Mouse (Mus musculus): Measurements from ENCODE around the gene Clca3a1. TPM values are rescaled to one million over a fixed set of nuclear protein-coding genes. Genes with fewer than 3 reads are reported as not detected.

Clca3a1 gene
- total and polyA plus RNA-seq, 3 experiments = 0.76 to 1.0 (median 0.96) TPM

- Histone ChIP-seq H3K79me2 (replicated peaks; ENCODE audit: control insufficient read depth, insufficient read depth, low read length) (no peaks in the 10 kb centered on the region; the same call in 1 of the 2 replicates), H3K4me3 (no peak overlapping the region), H3K27me3 (ENCODE audit: control insufficient read depth, insufficient read depth, low read length) (no peaks in the 10 kb centered on the region), H3K9ac (ENCODE audit: low read depth, low read length) (no peak overlapping the region), H3K36me3 (ENCODE audit: control insufficient read depth, insufficient read depth, low read length) (peaks cover 26% of the 10 kb centered on the region), H3K27ac (no peak overlapping the region; the same call in 1 of the 2 replicates), H3K4me1 (ENCODE audit: control insufficient read depth, insufficient read depth, low read length) (peaks cover 2% of the 10 kb centered on the region)
- TF ChIP-seq EP300 (IDR thresholded peaks at IDR 0.05; ENCODE audit: insufficient read depth, low read depth, low read length) (no peak), POLR2A (IDR thresholded peaks at IDR 0.05; ENCODE audit: insufficient read depth, low read depth, low read length) (no peak), CTCF (IDR thresholded peaks at IDR 0.05) (no peak)
- intact Hi-C loops (cut with DNase I) = no loop called here
- WGBS = 57% methylated on average over 6 of the region's 6 CpGs
- no peak for DNase-seq
Observed at GRCm38 (mm10) chr3:144703959-144704358, 56.8 kb downstream of the Clca3a1 start.

- whole genome bisulfite sequencing = 43% methylated on average over 5 of the region's 5 CpGs
- Histone ChIP-seq H3K4me3 (no peak overlapping the region), H3K4me1 (ENCODE audit: control insufficient read depth, insufficient read depth, low read length) (peaks cover 5% of the 10 kb centered on the region), H3K36me3 (ENCODE audit: control insufficient read depth, insufficient read depth, low read length) (peaks cover 49% of the 10 kb centered on the region), H3K27me3 (ENCODE audit: control insufficient read depth, insufficient read depth, low read length) (no peaks in the 10 kb centered on the region), H3K27ac (no peak overlapping the region; the same call in 1 of the 2 replicates), H3K9ac (ENCODE audit: low read depth, low read length) (no peak overlapping the region), H3K79me2 (replicated peaks; ENCODE audit: control insufficient read depth, insufficient read depth, low read length) (no peaks in the 10 kb centered on the region)
- no peak for TF ChIP-seq POLR2A (IDR thresholded peaks at IDR 0.05; ENCODE audit: insufficient read depth, low read depth, low read length)
- TF ChIP-seq CTCF (IDR thresholded peaks at IDR 0.05) = no peak
- no peak for TF ChIP-seq EP300 (IDR thresholded peaks at IDR 0.05; ENCODE audit: insufficient read depth, low read depth, low read length)
- intact Hi-C loops (cut with DNase I) = no loop called here
- no peak for DNase-seq
Observed at GRCm38 (mm10) chr3:144698790-144699433, 61.9 kb downstream of the Clca3a1 start.

DNA sequence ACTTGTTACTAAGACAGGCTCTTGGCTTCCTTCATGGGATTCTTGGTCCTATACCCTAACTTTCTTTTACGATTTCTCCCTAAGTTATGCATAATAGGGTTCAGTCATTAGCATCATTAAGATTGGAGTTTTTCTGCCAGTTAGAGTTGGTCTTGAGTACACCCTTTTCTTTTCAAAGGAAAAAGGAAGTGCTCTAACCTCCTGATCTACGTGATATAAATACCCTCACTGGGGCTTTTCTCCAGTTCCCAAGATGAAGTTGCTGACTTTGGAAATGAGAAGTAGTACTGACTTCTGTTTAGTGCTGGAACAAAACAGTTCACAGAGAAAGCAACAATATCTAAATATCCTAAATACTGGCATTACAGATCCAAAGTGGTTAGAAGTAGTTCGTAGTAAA, 62.8 kb downstream of the Clca3a1 start:
- no peak for DNase-seq
- Histone ChIP-seq H3K9ac (ENCODE audit: low read depth, low read length) (no peak overlapping the region), H3K79me2 (replicated peaks; ENCODE audit: control insufficient read depth, insufficient read depth, low read length) (no peaks in the 10 kb centered on the region), H3K4me3 (no peak overlapping the region), H3K36me3 (ENCODE audit: control insufficient read depth, insufficient read depth, low read length) (peaks cover 46% of the 10 kb centered on the region), H3K4me1 (ENCODE audit: control insufficient read depth, insufficient read depth, low read length) (peaks cover 5% of the 10 kb centered on the region), H3K27ac (peak overlapping the region; percentile 24), H3K27me3 (ENCODE audit: control insufficient read depth, insufficient read depth, low read length) (no peaks in the 10 kb centered on the region)
- TF ChIP-seq EP300 (IDR thresholded peaks at IDR 0.05; ENCODE audit: insufficient read depth, low read depth, low read length) (no peak), CTCF (IDR thresholded peaks at IDR 0.05) (no peak), POLR2A (IDR thresholded peaks at IDR 0.05; ENCODE audit: insufficient read depth, low read depth, low read length) (no peak)
- intact Hi-C loops (cut with DNase I) = no loop called here
- WGBS = 40% methylated on average over 3 of the region's 3 CpGs

DNA sequence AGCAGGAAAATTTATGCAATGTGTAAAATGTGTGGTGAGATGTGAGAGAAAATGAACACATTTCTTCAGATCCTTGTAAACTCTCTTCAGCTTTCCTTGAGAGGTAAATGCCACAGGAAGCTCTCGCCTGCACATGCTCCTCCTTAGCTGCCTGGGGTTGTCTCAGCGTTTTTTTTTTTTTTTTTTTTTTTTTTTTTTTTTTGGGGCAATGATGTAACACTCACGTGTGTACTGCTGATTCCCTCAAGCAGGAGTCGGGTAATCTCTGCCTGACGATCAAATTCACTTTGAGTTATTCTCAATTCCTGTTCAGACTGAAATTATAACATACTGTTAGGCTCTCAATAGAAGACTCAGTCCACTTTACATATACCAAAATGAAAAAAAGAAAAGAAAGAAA, 63.6 kb downstream of the Clca3a1 start:
- WGBS = 30% methylated on average over 5 of the region's 5 CpGs

GRCm38 (mm10) chr3:144694941-144695340, 65.8 kb downstream of the Clca3a1 start:
- DNase-seq = no peak
- Histone ChIP-seq H3K36me3 (ENCODE audit: control insufficient read depth, insufficient read depth, low read length) (peaks cover 43% of the 10 kb centered on the region), H3K27me3 (ENCODE audit: control insufficient read depth, insufficient read depth, low read length) (no peaks in the 10 kb centered on the region), H3K9ac (ENCODE audit: low read depth, low read length) (no peak overlapping the region), H3K27ac (no peak overlapping the region), H3K4me3 (no peak overlapping the region), H3K79me2 (replicated peaks; ENCODE audit: control insufficient read depth, insufficient read depth, low read length) (no peaks in the 10 kb centered on the region), H3K4me1 (ENCODE audit: control insufficient read depth, insufficient read depth, low read length) (peaks cover 5% of the 10 kb centered on the region)
- intact Hi-C loops (cut with DNase I) = loop anchor here (2.0 kb wide), 1 partner anchor 14 kb away; no protein-coding TSS in a partner anchor
- 61% methylated on average over 7 of the region's 7 CpGs for WGBS
- TF ChIP-seq EP300 (IDR thresholded peaks at IDR 0.05; ENCODE audit: insufficient read depth, low read depth, low read length) (no peak), CTCF (IDR thresholded peaks at IDR 0.05) (no peak), POLR2A (IDR thresholded peaks at IDR 0.05; ENCODE audit: insufficient read depth, low read depth, low read length) (no peak)

More for the DNA sequence above, 63.6 kb downstream of the Clca3a1 start:
- TF ChIP-seq EP300 (IDR thresholded peaks at IDR 0.05; ENCODE audit: insufficient read depth, low read depth, low read length) (no peak), POLR2A (IDR thresholded peaks at IDR 0.05; ENCODE audit: insufficient read depth, low read depth, low read length) (no peak), CTCF (IDR thresholded peaks at IDR 0.05) (no peak)
- Histone ChIP-seq H3K9ac (ENCODE audit: low read depth, low read length) (no peak overlapping the region), H3K36me3 (ENCODE audit: control insufficient read depth, insufficient read depth, low read length) (peaks cover 43% of the 10 kb centered on the region), H3K79me2 (replicated peaks; ENCODE audit: control insufficient read depth, insufficient read depth, low read length) (no peaks in the 10 kb centered on the region), H3K27me3 (ENCODE audit: control insufficient read depth, insufficient read depth, low read length) (no peaks in the 10 kb centered on the region), H3K4me3 (no peak overlapping the region), H3K4me1 (ENCODE audit: control insufficient read depth, insufficient read depth, low read length) (peaks cover 5% of the 10 kb centered on the region), H3K27ac (no peak overlapping the region; the same call in 1 of the 2 replicates)
- intact Hi-C loops (cut with DNase I) = no loop called here
- no peak for DNase-seq

GRCm38 (mm10) chr3:144694040-144694439, 66.7 kb downstream of the Clca3a1 start:
- Histone ChIP-seq H3K36me3 (ENCODE audit: control insufficient read depth, insufficient read depth, low read length) (peaks cover 43% of the 10 kb centered on the region), H3K79me2 (replicated peaks; ENCODE audit: control insufficient read depth, insufficient read depth, low read length) (no peaks in the 10 kb centered on the region), H3K27ac (no peak overlapping the region), H3K9ac (ENCODE audit: low read depth, low read length) (no peak overlapping the region), H3K4me3 (no peak overlapping the region), H3K4me1 (ENCODE audit: control insufficient read depth, insufficient read depth, low read length) (peaks cover 5% of the 10 kb centered on the region), H3K27me3 (ENCODE audit: control insufficient read depth, insufficient read depth, low read length) (no peaks in the 10 kb centered on the region)
- WGBS = 87% methylated on average over 10 of the region's 10 CpGs
- TF ChIP-seq POLR2A (IDR thresholded peaks at IDR 0.05; ENCODE audit: insufficient read depth, low read depth, low read length) (no peak), EP300 (IDR thresholded peaks at IDR 0.05; ENCODE audit: insufficient read depth, low read depth, low read length) (no peak)
- intact Hi-C loops (cut with DNase I) = loop anchor here (2.0 kb wide), 1 partner anchor 15 kb away; no protein-coding TSS in a partner anchor
- DNase-seq = no peak
